Mouse (Mus musculus) midbrain, embryonic 12.5 days (tissue): ENCODE measurements around the gene Gad2. TPM values are rescaled to one million over a fixed set of nuclear protein-coding genes. Genes with fewer than 3 reads are reported as not detected.

Experiments
- ATAC-seq: fragments of 200-750 bp; cut with Nextera tagmentation; 2 replicates; pipeline ENCODE4 v1.8.0; 2017; ENCODE audit warnings: low read depth, moderate TSS enrichment, moderate library complexity; ENCODE audit not compliant: low FRiP score
- H3K27ac ChIP-seq: fragments of 300-500 bp; sonication (generic); replicated peaks from 2 replicates; pipeline ENCODE4 v1.5.1; 2016; ENCODE audit warnings: mild to moderate bottlenecking
- H3K27me3 ChIP-seq: fragments of 300-500 bp; sonication (generic); 2 replicates; pipeline ENCODE4 v1.6.1; 2016; ENCODE audit warnings: mild to moderate bottlenecking
- H3K36me3 ChIP-seq: fragments of 300-500 bp; sonication (generic); 2 replicates; pipeline ENCODE4 v1.6.1; 2016
- H3K4me1 ChIP-seq: fragments of 300-500 bp; sonication (generic); 2 replicates; pipeline ENCODE4 v1.6.1; 2016
- H3K4me2 ChIP-seq: fragments of 300-500 bp; sonication (generic); replicated peaks from 2 replicates; pipeline ENCODE4 v1.6.1; 2016; ENCODE audit warnings: mild to moderate bottlenecking, moderate library complexity
- H3K4me3 ChIP-seq: fragments of 300-500 bp; sonication (generic); 2 replicates; pipeline ENCODE4 v1.5.1; 2016; ENCODE audit warnings: mild to moderate bottlenecking
- H3K9ac ChIP-seq: fragments of 300-500 bp; sonication (generic); replicated peaks from 2 replicates; pipeline ENCODE4 v1.6.1; 2016; ENCODE audit warnings: mild to moderate bottlenecking, moderate library complexity
- H3K9me3 ChIP-seq: fragments of 300-500 bp; sonication (generic); 2 replicates; pipeline ENCODE4 v1.6.1; 2016; ENCODE audit warnings: mild to moderate bottlenecking
- WGBS: fragments of 180-500 bp; shearing (Covaris S2); methylation state at CpG from one replicate; pipeline ENCODE4 v1.1.7; 2016; 5-methylcytosine and 5-hydroxymethylcytosine counted together
- polyA plus RNA-seq: library from polyadenylated mRNA; unstranded; fragments of >200 nt; fragmentation: Nextera tagmentation; extraction: Ambion mirVana; gene quantifications from 2 replicates; pipeline ENCODE4 v1.2.1, GENCODE M21; 2016

Gene Gad2
- polyA plus RNA-seq, 1 experiment from 2014 or later = 54.3 TPM

DNA sequence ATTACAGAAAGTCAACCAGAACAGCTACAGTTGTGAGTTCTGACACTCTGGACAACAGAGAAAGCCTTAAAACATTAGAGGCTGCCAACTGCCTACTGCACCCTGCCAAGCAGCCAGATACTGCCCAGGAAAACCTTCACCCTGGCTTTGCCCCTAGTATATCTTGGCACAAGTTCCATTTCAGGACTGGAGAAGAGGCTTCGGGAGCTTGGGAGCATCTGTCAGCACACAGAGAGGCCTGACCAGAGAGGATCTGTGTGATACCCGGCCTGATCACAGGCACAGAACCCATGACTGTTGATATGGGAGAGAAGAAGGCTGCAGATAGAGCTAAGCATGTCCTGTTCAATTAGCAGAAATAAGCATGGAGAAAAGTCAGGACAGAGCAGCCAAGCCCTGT, 48.4 kb downstream of the Gad2 start:
- WGBS = 86% methylated on average over 2 of the region's 2 CpGs
- Histone ChIP-seq H3K4me3 (no peak overlapping the region), H3K36me3 (no peaks in the 10 kb centered on the region), H3K4me1 (no peaks in the 10 kb centered on the region), H3K9ac (no peak overlapping the region), H3K9me3 (no peaks in the 10 kb centered on the region), H3K27ac (no peak overlapping the region), H3K4me2 (no peak overlapping the region), H3K27me3 (no peaks in the 10 kb centered on the region)
- no peak for ATAC-seq

DNA sequence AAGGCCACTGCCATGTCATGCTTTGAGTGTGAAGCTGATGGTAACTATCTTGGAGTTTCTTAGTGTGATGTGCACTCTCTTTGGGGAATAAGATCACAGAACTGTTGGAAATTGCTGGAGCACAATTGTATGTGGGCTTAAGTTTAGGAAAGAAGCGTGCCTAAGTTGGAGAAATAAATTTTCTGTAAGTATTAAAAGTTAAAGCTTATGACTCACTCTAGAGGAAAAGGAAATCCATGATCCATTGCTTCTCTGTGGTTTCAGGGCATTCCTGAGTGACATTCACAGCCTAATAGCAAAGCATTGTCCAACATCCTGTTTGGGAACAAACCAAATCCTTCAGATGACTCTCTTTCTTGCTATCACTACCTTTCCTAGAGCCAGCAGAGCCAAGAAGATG, 49.3 kb downstream of the Gad2 start:
- no peaks in the 10 kb centered on the region for H3K4me1 ChIP-seq
- H3K9ac ChIP-seq = no peak overlapping the region
- no peaks in the 10 kb centered on the region for H3K9me3 ChIP-seq
- no peak overlapping the region for H3K4me3 ChIP-seq
- no peak overlapping the region for H3K27ac ChIP-seq
- no peak for ATAC-seq
- no peak overlapping the region for H3K4me2 ChIP-seq
- no peaks in the 10 kb centered on the region for H3K27me3 ChIP-seq
- H3K36me3 ChIP-seq = no peaks in the 10 kb centered on the region
- WGBS = 83% methylated on average over 1 of the region's 1 CpGs

DNA sequence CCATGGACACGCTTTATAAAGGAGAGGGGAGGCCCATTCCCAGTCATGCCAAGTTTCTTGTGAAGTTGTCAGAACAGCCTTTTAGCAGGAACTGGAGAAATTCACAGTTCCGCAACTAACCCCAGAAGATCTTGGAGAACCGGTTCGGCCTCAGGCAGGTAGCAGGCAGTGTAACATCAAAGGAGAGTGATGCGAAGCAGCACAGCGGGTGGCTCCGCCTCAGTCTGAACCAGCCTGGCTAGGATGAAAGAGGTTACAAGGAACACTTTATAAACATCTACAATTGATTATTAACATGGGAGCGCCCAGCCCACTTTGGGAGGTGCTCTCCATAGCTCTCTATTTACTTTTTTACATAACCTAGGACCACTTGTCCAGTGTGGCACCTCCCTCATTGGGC, 55.1 kb downstream of the Gad2 start:
- WGBS = 45% methylated on average over 8 of the region's 8 CpGs

DNA sequence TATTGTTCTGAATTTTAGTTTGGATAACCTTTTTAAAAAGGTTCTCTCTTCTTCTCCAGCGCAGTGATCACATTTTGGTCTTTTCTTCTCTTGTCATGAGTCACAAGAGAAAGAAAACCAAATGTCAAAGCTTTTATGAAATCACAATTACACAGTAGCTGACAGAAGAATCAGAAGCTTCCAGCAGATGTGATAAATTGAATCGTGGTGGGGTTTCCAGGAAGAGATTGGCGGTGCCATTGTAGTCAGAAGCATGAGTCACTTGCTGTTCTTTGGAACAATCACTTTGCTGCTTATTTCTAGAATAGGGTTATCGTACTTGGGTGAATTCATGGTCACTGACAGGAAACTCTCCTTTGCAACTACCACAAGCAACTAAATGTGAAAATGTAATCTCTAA, 57.9 kb downstream of the Gad2 start:
- Histone ChIP-seq H3K27me3 (no peaks in the 10 kb centered on the region), H3K4me1 (no peaks in the 10 kb centered on the region), H3K9ac (no peak overlapping the region), H3K4me3 (no peak overlapping the region), H3K4me2 (no peak overlapping the region), H3K27ac (no peak overlapping the region), H3K36me3 (no peaks in the 10 kb centered on the region; the same call in 1 of the 2 replicates), H3K9me3 (no peaks in the 10 kb centered on the region)
- ATAC-seq = no peak
- WGBS = 56% methylated on average over 4 of the region's 4 CpGs

More for the DNA sequence above, 55.1 kb downstream of the Gad2 start:
- no peak overlapping the region for H3K9ac ChIP-seq
- ATAC-seq = no peak
- H3K9me3 ChIP-seq = no peaks in the 10 kb centered on the region
- no peak overlapping the region for H3K4me2 ChIP-seq
- H3K27ac ChIP-seq = no peak overlapping the region
- H3K4me3 ChIP-seq = no peak overlapping the region
- H3K27me3 ChIP-seq = no peaks in the 10 kb centered on the region
- H3K36me3 ChIP-seq = no peaks in the 10 kb centered on the region; the same call in 1 of the 2 replicates
- no peaks in the 10 kb centered on the region for H3K4me1 ChIP-seq

DNA sequence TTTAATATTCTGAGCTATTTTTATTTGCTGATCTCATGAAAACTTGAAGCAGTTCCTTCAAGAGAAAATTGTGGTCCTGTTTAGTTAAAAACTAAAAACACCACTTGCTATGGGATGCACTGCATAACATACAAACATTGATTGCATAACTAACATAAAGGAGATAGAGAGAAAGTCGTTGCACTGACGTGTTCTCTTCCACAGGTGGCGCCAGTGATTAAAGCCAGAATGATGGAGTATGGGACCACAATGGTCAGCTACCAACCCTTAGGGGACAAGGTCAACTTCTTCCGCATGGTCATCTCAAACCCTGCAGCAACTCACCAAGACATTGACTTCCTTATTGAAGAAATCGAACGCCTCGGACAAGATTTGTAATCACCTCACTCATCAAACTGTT, 68.0 kb downstream of the Gad2 start:
- Histone ChIP-seq H3K27me3 (no peaks in the 10 kb centered on the region), H3K27ac (no peak overlapping the region), H3K9ac (no peak overlapping the region), H3K36me3 (0 out of 2 replicates have a peak, but pooled peaks cover 3% of the 10 kb centered on the region), H3K4me3 (no peak overlapping the region), H3K4me2 (no peak overlapping the region), H3K9me3 (no peaks in the 10 kb centered on the region), H3K4me1 (no peaks in the 10 kb centered on the region)
- no peak for ATAC-seq
- 80% methylated on average over 7 of the region's 7 CpGs for WGBS

DNA sequence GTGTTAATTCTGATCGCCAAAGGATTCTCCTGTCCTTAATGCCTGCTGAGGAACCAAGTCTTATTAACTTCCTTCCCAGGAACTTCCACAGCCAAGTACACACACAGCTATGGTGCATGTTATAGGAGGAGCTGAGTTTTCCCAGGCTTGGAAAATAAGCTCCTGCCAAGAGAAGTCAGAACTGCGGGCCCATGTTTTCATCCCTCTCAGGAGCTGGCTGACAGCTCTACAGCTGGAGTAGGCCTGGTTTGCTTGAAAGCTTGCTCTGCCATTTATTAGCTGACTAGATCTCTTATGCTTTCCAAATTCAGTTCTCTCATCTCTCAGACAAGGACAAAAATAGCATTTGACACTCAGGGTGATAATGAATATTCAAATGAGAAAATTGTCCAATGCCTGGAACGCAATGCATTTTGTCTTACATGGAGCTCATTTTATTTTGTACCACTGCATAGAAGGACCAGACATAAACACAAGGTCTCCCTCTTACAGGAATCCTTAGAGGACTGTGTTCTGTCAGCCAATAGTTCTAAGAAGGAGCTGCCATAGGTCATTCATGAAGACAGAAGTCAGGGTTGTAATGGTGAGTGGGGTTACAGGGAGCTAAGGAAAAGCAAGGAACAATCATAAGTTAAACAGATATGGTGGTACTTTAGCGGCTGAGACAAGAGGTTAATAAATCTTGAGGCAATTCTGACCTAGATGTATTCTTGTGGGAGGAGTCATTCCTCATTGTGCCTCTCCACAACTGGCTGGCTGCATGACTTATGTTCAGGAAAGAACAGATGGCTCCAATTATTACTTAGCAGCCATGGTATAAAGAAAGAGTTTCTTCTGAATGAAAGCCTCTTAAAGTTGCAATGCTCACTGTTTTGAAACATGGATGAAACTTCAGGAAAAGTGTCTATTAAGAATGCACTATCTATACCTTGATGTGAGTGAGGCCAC, 83.0 kb downstream of the Gad2 start:
- WGBS = 77% methylated on average over 4 of the region's 4 CpGs
- no peak overlapping the region for H3K4me2 ChIP-seq
- H3K9me3 ChIP-seq = no peaks in the 10 kb centered on the region
- no peaks in the 10 kb centered on the region for H3K27me3 ChIP-seq
- H3K36me3 ChIP-seq = no peaks in the 10 kb centered on the region
- no peak overlapping the region for H3K4me3 ChIP-seq
- no peaks in the 10 kb centered on the region for H3K4me1 ChIP-seq
- no peak overlapping the region for H3K9ac ChIP-seq
- ATAC-seq = no peak
- H3K27ac ChIP-seq = no peak overlapping the region

DNA sequence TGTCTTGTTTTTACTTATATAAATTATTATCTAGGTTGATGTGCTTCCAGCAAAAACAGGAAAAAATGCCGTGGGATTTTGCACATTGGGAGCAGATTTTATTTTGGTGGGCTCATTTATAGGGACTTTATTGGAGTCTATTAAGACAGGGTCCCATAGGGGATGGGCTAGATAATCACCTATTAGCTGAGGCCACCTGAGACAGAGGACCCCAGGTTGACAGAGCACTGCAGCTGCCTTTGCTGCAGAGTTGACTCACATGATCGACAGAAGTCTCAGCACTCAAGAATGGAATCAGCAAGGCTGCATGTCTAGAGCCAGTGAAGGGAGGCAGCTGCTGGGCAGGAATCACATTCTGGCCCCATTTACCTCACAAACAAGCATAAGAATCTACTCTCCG, 84.2 kb downstream of the Gad2 start:
- no peaks in the 10 kb centered on the region for H3K27me3 ChIP-seq
- no peak overlapping the region for H3K27ac ChIP-seq
- ATAC-seq = no peak
- no peak overlapping the region for H3K4me3 ChIP-seq
- no peaks in the 10 kb centered on the region for H3K9me3 ChIP-seq
- no peak overlapping the region for H3K9ac ChIP-seq
- WGBS = 74% methylated on average over 3 of the region's 3 CpGs
- no peaks in the 10 kb centered on the region for H3K4me1 ChIP-seq
- H3K36me3 ChIP-seq = no peaks in the 10 kb centered on the region
- H3K4me2 ChIP-seq = no peak overlapping the region

DNA sequence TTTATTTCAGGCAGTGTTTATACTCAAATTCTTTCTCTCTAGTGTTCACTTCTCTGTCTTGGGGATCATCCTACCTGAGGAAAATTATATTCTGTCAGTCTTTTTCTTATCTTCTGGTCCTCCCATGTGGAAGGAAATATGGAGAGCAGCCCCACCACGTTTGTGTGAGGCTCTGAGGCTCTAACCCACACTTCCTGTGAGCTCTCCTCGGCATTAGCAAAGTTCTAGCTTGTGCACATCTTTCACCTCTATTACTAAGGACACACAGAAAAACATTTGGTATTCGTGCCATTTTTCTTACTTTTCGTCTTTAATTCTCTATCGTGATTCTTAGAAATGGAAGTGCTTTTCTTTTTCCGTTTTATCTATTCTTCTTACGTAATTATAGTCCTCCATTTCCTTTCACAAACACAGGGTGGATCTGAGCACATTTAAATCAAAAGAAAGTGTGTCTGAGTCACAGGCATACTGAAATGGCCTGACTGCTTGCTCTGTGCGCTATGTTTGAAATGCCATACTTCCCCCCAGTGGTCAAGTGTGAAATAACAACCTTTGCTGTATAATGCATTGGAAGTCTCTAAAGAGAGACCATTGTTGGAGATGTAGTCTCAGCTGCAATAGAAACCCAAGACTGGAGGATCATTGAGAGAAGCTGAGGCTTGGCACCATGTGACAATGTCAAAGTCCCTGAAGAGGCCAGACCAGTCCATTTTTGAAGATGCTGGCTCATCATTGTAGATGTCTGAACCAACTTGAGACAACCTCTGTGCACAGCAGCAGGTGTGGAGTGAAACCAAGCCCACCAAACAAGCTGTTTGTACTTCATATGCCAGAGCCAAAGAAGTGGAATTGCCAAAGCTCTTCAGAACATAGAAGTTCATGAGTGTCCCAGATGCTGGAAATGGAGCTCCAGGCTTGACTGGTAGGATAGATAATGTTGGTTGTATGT, 99.8 kb downstream of the Gad2 start:
- H3K9me3 ChIP-seq = no peaks in the 10 kb centered on the region
- H3K4me1 ChIP-seq = no peaks in the 10 kb centered on the region
- 26% methylated on average over 8 of the region's 8 CpGs for WGBS
- H3K27ac ChIP-seq = no peak overlapping the region
- ATAC-seq = peak; percentile 95
- H3K9ac ChIP-seq = no peak overlapping the region
- H3K36me3 ChIP-seq = no peaks in the 10 kb centered on the region
- H3K4me3 ChIP-seq = no peak overlapping the region
- H3K4me2 ChIP-seq = no peak overlapping the region
- no peaks in the 10 kb centered on the region for H3K27me3 ChIP-seq

DNA sequence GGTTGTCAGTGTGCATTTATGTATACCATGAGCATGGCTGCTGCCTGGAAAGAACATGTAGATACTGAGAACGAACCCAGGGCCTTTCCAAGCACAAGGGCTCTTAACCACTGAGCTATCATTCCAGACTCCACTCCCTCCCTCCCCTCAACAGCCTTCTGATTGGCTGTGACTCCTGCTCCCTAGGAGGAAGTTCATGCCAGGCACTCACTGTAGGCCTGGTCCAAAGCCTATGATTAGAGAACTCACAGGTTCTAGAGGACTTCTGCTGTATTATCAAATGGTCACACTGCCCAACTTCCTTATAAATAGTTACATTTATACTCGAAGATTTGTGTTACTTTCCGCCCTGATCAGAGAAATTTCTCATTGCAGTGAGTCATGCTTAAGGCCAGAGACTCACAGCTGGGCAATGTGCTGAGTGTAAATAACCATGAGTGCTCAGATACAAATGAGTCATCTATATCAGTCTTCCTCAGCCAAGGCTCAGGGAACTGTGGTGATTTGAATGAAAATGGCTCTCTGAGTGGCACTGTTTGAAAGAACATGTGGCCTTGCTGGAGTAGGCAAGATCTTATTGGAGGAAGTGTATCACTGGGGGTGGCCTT, 102.0 kb downstream of the Gad2 start:
- Histone ChIP-seq H3K36me3 (no peaks in the 10 kb centered on the region), H3K4me1 (no peaks in the 10 kb centered on the region), H3K27me3 (no peaks in the 10 kb centered on the region), H3K4me2 (no peak overlapping the region), H3K9ac (no peak overlapping the region), H3K27ac (no peak overlapping the region), H3K4me3 (no peak overlapping the region), H3K9me3 (no peaks in the 10 kb centered on the region)
- 72% methylated on average over 3 of the region's 3 CpGs for WGBS
- no peak for ATAC-seq

DNA sequence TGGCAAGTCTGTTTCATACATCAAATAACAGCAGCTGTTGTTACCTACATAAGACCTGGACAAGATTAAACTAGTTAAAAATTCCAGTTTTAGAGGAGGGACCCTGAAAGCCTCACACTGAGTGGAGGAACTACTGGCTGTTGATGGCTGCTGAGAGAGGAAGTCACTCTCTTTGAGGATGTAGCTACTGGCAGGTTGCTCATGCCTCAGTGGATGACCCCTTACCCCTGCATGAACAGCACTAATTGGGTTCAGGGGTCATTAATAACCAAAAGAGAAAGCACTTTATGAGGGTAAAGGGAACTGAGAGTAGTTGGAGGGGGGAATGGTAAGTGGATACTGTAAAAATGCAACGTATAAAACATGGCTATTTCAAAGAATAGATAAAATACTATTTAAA, 105.1 kb downstream of the Gad2 start:
- no peak overlapping the region for H3K4me2 ChIP-seq
- 89% methylated on average over 1 of the region's 1 CpGs for WGBS
- no peak overlapping the region for H3K4me3 ChIP-seq
- H3K4me1 ChIP-seq = no peaks in the 10 kb centered on the region
- no peak overlapping the region for H3K27ac ChIP-seq
- H3K27me3 ChIP-seq = no peaks in the 10 kb centered on the region
- H3K9ac ChIP-seq = no peak overlapping the region
- no peaks in the 10 kb centered on the region for H3K9me3 ChIP-seq
- no peak for ATAC-seq
- no peaks in the 10 kb centered on the region for H3K36me3 ChIP-seq

DNA sequence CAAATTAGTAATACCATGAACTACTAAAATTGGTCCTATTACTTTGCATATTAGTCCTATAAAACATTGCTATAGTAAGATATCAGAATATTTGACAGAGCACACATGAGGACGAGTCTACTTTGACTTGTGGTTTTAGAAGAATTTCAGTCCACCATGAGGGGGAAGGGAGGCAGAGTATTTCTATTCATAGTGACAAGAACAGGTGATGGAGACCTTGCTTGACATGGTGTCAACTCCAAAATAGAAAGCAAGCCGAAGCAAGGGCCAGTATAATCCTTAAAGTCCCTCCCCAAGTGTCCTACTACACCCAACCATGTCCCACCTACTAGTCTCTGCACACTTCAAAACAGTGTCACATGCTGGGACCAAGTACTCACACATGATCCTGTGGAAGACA, 114.1 kb downstream of the Gad2 start:
- H3K9ac ChIP-seq = no peak overlapping the region
- no peak overlapping the region for H3K4me2 ChIP-seq
- no peaks in the 10 kb centered on the region for H3K4me1 ChIP-seq
- no peaks in the 10 kb centered on the region for H3K36me3 ChIP-seq
- H3K4me3 ChIP-seq = no peak overlapping the region
- 79% methylated on average over 2 of the region's 2 CpGs for WGBS
- H3K9me3 ChIP-seq = no peaks in the 10 kb centered on the region
- no peak for ATAC-seq
- no peaks in the 10 kb centered on the region for H3K27me3 ChIP-seq
- H3K27ac ChIP-seq = no peak overlapping the region

DNA sequence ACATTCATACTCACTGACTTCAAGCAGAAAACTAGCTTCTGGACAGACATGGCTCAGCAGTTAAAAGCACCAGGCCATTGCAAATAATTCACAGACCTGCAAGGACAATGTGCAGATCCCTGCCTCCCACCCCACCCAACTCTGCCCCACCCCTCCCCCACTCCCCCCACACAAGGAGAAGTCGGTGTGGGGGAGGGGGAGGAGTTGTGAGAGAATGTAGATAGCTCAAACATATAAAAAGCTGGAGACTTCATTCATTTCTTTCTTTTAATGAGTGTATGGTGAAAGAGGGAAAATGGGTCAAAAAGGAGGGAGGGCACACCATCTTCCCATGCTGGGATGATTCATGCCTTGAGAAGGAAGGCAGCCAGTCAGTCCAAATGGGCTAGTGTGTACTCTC, 117.4 kb downstream of the Gad2 start:
- Histone ChIP-seq H3K9me3 (no peaks in the 10 kb centered on the region), H3K36me3 (no peaks in the 10 kb centered on the region), H3K4me2 (no peak overlapping the region), H3K9ac (no peak overlapping the region), H3K4me1 (no peaks in the 10 kb centered on the region), H3K27ac (no peak overlapping the region), H3K27me3 (no peaks in the 10 kb centered on the region), H3K4me3 (no peak overlapping the region)
- WGBS = 41% methylated on average over 1 of the region's 1 CpGs
- no peak for ATAC-seq
